Mouse (Mus musculus): ENCODE measurements around the gene Gm4792.

DNA sequence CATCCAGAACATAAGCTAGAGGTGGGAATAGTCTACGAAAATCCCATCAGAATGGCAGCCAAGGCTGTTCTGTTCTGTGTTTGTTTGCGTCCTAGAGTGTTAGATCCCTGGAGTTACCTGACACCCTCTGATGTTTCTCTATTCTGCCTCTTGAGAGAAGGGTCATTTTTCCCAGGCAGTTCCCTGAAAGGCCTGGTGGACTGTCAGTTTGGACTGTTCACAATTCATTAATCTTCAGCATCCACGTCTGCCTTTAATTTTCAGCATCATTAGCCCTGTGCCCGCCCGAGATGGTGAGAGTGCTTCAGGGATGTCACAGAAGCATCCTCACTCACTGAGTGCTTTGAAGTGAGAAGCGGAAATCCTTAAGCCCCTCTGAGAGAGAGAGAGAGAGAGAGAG, 42.8 kb downstream of the Gm4792 start:
- TF ChIP-seq CTCF (IDR thresholded peaks at IDR 0.05; ENCODE audit: low read depth), result no peak
- TF ChIP-seq EP300 (optimal IDR thresholded peaks at IDR 0.05), result no peak

All from stomach, postnatal 0 days (tissue).